Mouse (Mus musculus) testis, postnatal 10 days (tissue): Measurements from ENCODE around the gene Rabgap1l.

Experiments used
- DNase-seq: peaks from one replicate; pipeline ENCODE4 v3.0.0; 2021; ENCODE audit warnings: low spot score

Gene Rabgap1l

GRCm38 (mm10) chr1:160176903-160177302 is 616.1 kb downstream of the Rabgap1l start:
- no peak for DNase-seq
